Mouse (Mus musculus): ENCODE results near the gene Sh2d7.
A peak's percentile ranks its signal among the peaks of the same experiment; 100 is the strongest.

Gene Sh2d7

GRCm38 (mm10) chr9:54538684-54539083 is at the start of gene Sh2d7:
Gene Sh2d7, plus strand, starts transcription at chr9:54538984.
- DNase-seq (ENCODE audit: inconsistent age in 2 of 2, low spot score in 1 of 2) = no peak

- DNase-seq (ENCODE audit: inconsistent age in 2 of 2, low spot score in 1 of 2) = no peak
Observed at GRCm38 (mm10) chr9:54489599-54489998, 49.2 kb upstream of the Sh2d7 start.

GRCm38 (mm10) chr9:54490431-54490830 is 48.4 kb upstream of the Sh2d7 start:
- no peak for DNase-seq (ENCODE audit: inconsistent age in 2 of 2, low spot score in 1 of 2)

- DNase-seq (ENCODE audit: inconsistent age in 2 of 2, low spot score in 1 of 2) = no peak
Observed at GRCm38 (mm10) chr9:54499291-54499690, 39.5 kb upstream of the Sh2d7 start.

- DNase-seq (ENCODE audit: inconsistent age in 2 of 2, low spot score in 1 of 2) = no peak
Observed at GRCm38 (mm10) chr9:54499791-54500190, 39.0 kb upstream of the Sh2d7 start.

- no peak for DNase-seq (ENCODE audit: inconsistent age in 2 of 2, low spot score in 1 of 2)
Observed at GRCm38 (mm10) chr9:54500832-54501452, 37.8 kb upstream of the Sh2d7 start.

- peak; percentile 96 to 97 for DNase-seq (ENCODE audit: inconsistent age in 2 of 2, low spot score in 1 of 2)
Observed at GRCm38 (mm10) chr9:54501453-54502110, 37.2 kb upstream of the Sh2d7 start, which contains the start of gene Dmxl2. Gene Dmxl2, minus strand, starts transcription at chr9:54501626.

GRCm38 (mm10) chr9:54502111-54502495 is 36.7 kb upstream of the Sh2d7 start:
- DNase-seq (ENCODE audit: inconsistent age in 2 of 2, low spot score in 1 of 2) = no peak

GRCm38 (mm10) chr9:54502873-54503272 is 35.9 kb upstream of the Sh2d7 start:
- peak in 1 of 2 experiments; percentile 50 for DNase-seq (ENCODE audit: inconsistent age in 2 of 2, low spot score in 1 of 2)

- no peak for DNase-seq (ENCODE audit: inconsistent age in 2 of 2, low spot score in 1 of 2)
Observed at GRCm38 (mm10) chr9:54515991-54516390, 22.8 kb upstream of the Sh2d7 start.

GRCm38 (mm10) chr9:54518921-54519320 is 19.9 kb upstream of the Sh2d7 start:
- DNase-seq (ENCODE audit: inconsistent age in 2 of 2, low spot score in 1 of 2) = no peak

GRCm38 (mm10) chr9:54520286-54520685 is 18.5 kb upstream of the Sh2d7 start:
- DNase-seq (ENCODE audit: inconsistent age in 2 of 2, low spot score in 1 of 2) = no peak

GRCm38 (mm10) chr9:54527694-54528093 is 11.1 kb upstream of the Sh2d7 start:
- no peak for DNase-seq (ENCODE audit: inconsistent age in 2 of 2, low spot score in 1 of 2)

- DNase-seq (ENCODE audit: inconsistent age in 2 of 2, low spot score in 1 of 2) = no peak
Observed at GRCm38 (mm10) chr9:54529950-54530349, 8.8 kb upstream of the Sh2d7 start.

GRCm38 (mm10) chr9:54530836-54531235 is 7.9 kb upstream of the Sh2d7 start:
- DNase-seq (ENCODE audit: inconsistent age in 2 of 2, low spot score in 1 of 2) = no peak

GRCm38 (mm10) chr9:54531421-54531820 is 7.4 kb upstream of the Sh2d7 start:
- DNase-seq (ENCODE audit: inconsistent age in 2 of 2, low spot score in 1 of 2) = no peak

GRCm38 (mm10) chr9:54532926-54533325 is 5.9 kb upstream of the Sh2d7 start:
- DNase-seq (ENCODE audit: inconsistent age in 2 of 2, low spot score in 1 of 2) = no peak

- no peak for DNase-seq (ENCODE audit: inconsistent age in 2 of 2, low spot score in 1 of 2)
Observed at GRCm38 (mm10) chr9:54533975-54534374, 4.8 kb upstream of the Sh2d7 start.

GRCm38 (mm10) chr9:54536236-54536635 is 2.5 kb upstream of the Sh2d7 start:
- DNase-seq (ENCODE audit: inconsistent age in 2 of 2, low spot score in 1 of 2) = no peak

- DNase-seq (ENCODE audit: inconsistent age in 2 of 2, low spot score in 1 of 2) = no peak
Observed at GRCm38 (mm10) chr9:54537030-54537429, 1.8 kb upstream of the Sh2d7 start.

GRCm38 (mm10) chr9:54537480-54537879 is 1.3 kb upstream of the Sh2d7 start:
- DNase-seq (ENCODE audit: inconsistent age in 2 of 2, low spot score in 1 of 2) = no peak

GRCm38 (mm10) chr9:54538244-54538643 is 540 bp upstream of the Sh2d7 start:
- no peak for DNase-seq (ENCODE audit: inconsistent age in 2 of 2, low spot score in 1 of 2)

GRCm38 (mm10) chr9:54540801-54541200 is 2.0 kb downstream of the Sh2d7 start:
- no peak for DNase-seq (ENCODE audit: inconsistent age in 2 of 2, low spot score in 1 of 2)
